Mouse (Mus musculus) megakaryocyte progenitor cell, adult 5-6 weeks (primary cell): Measurements from ENCODE around the gene Mrgpra6. TPM values are rescaled to one million over a fixed set of nuclear protein-coding genes. Genes with fewer than 3 reads are reported as not detected.

Experiments
- ATAC-seq: replicated peaks from 2 replicates; pipeline ENCODE4 v1.8.0; 2016; ENCODE audit warnings: mild to moderate bottlenecking, moderate TSS enrichment, inconsistent platforms; ENCODE audit not compliant: poor library complexity
- total RNA-seq, 2 experiments: library from RNA; stranded (forward) in 1 of 2; stranded (reverse) in 1 of 2; fragments of 157-497, 149-512 nt in 1 of 2; fragments of 200-1000 nt in 1 of 2; gene quantifications; 2 replicates each; pipeline versions ENCODE4 v1.2.3 to v1.2.4; 2015 to 2017

Gene Mrgpra6
- total RNA-seq (2015) (not detected in 2 replicates), total RNA-seq (2017) (not detected in 2 replicates)

- ATAC-seq = peak; percentile 97
Observed at GRCm38 (mm10) chr7:47204830-47205229, at the start of gene Mrgpra6. Mrgpra6 (minus strand) TSS chr7:47204920.

GRCm38 (mm10) chr7:47252770-47253169, 48.0 kb upstream of the Mrgpra6 start, which contains the start of gene Mrgpra9:
Mrgpra9 (minus strand) TSS chr7:47252848.
- peak; percentile 54 for ATAC-seq

- ATAC-seq = peak; percentile 82
Observed at GRCm38 (mm10) chr7:47244658-47245057, 39.9 kb upstream of the Mrgpra6 start.

GRCm38 (mm10) chr7:47195271-47195670, 9.4 kb downstream of the Mrgpra6 start:
- peak; percentile 65 for ATAC-seq

GRCm38 (mm10) chr7:47170814-47171213, 33.9 kb downstream of the Mrgpra6 start:
- ATAC-seq = peak; percentile 72

- ATAC-seq = no peak
Observed at GRCm38 (mm10) chr7:47165028-47165427, 39.7 kb downstream of the Mrgpra6 start.

- ATAC-seq = no peak
Observed at GRCm38 (mm10) chr7:47163203-47163602, 41.5 kb downstream of the Mrgpra6 start.

- ATAC-seq = no peak
Observed at GRCm38 (mm10) chr7:47158451-47158850, 46.3 kb downstream of the Mrgpra6 start.

GRCm38 (mm10) chr7:47157743-47158142, 47.0 kb downstream of the Mrgpra6 start:
- ATAC-seq = peak; percentile 95

GRCm38 (mm10) chr7:47155849-47156248, 48.9 kb downstream of the Mrgpra6 start:
- ATAC-seq = no peak

- ATAC-seq = no peak
Observed at GRCm38 (mm10) chr7:47155396-47155795, 49.3 kb downstream of the Mrgpra6 start.

- peak; percentile 66 for ATAC-seq
Observed at GRCm38 (mm10) chr7:47150420-47151061, 54.2 kb downstream of the Mrgpra6 start.

- no peak for ATAC-seq
Observed at GRCm38 (mm10) chr7:47148298-47148697, 56.4 kb downstream of the Mrgpra6 start.

GRCm38 (mm10) chr7:47146034-47146812, 58.5 kb downstream of the Mrgpra6 start:
- peak; percentile 91 for ATAC-seq

- ATAC-seq = no peak
Observed at GRCm38 (mm10) chr7:47144299-47144698, 60.4 kb downstream of the Mrgpra6 start.

GRCm38 (mm10) chr7:47139823-47140325, 64.8 kb downstream of the Mrgpra6 start:
- ATAC-seq = no peak

Other genes with a start within 250 kb of the Mrgpra6 start
- 15.5 and 19.6 TPM in 2 replicates for gene Uevld, start 246.4 kb downstream of the Mrgpra6 start, total RNA-seq (2015)
- 11.1 and 11.9 TPM in 2 replicates for gene Uevld, start 246.4 kb downstream of the Mrgpra6 start, total RNA-seq (2017)
- gene Gm9999, start 221.3 kb downstream of the Mrgpra6 start, total RNA-seq (2015) = not detected in 2 replicates
- not detected in 2 replicates for gene Gm9999, start 221.3 kb downstream of the Mrgpra6 start, total RNA-seq (2017)
- 30.4 and 34.9 TPM in 2 replicates for gene Spty2d1, start 196.5 kb downstream of the Mrgpra6 start, total RNA-seq (2015)
- 25.4 and 30.7 TPM in 2 replicates for gene Spty2d1, start 196.5 kb downstream of the Mrgpra6 start, total RNA-seq (2017)
- 2.3 and 4.0 TPM in 2 replicates for gene Tmem86a, start 154.3 kb downstream of the Mrgpra6 start, total RNA-seq (2015)
- 1.4 and 2.2 TPM in 2 replicates for gene Tmem86a, start 154.3 kb downstream of the Mrgpra6 start, total RNA-seq (2017)
- gene Ptpn5, start 71.2 kb downstream of the Mrgpra6 start, total RNA-seq (2015) = not detected in 2 replicates
- gene Ptpn5, start 71.2 kb downstream of the Mrgpra6 start, total RNA-seq (2017) = not detected in 2 replicates
- not detected in 2 replicates for gene Mrgpra9, start 47.9 kb upstream of the Mrgpra6 start, total RNA-seq (2015)
- not detected in 2 replicates for gene Mrgpra9, start 47.9 kb upstream of the Mrgpra6 start, total RNA-seq (2017)
- not detected in 2 replicates for gene Mrgpra1, start 149.3 kb upstream of the Mrgpra6 start, total RNA-seq (2015)
- gene Mrgpra1, start 149.3 kb upstream of the Mrgpra6 start, total RNA-seq (2017) = not detected in 2 replicates
- gene Mrgpra2a, start 247.2 kb upstream of the Mrgpra6 start, total RNA-seq (2015) = 14.1 and 19.8 TPM in 2 replicates
- 1.2 and 5.4 TPM in 2 replicates for gene Mrgpra2a, start 247.2 kb upstream of the Mrgpra6 start, total RNA-seq (2017)